Mouse (Mus musculus): ENCODE data around the gene Bfar. TPM values are rescaled to one million over a fixed set of nuclear protein-coding genes. Genes with fewer than 3 reads are reported as not detected.
"Not testable (repeated sequence)": the region's sequence is repeated elsewhere in the genome, so short reads cannot be mapped to it uniquely, and the experiment has no call there.

Gene Bfar
- 50.3 and 51.1 TPM in 2 replicates for polyA plus RNA-seq (2014; fragmentation: Nextera tagmentation; extraction: Ambion mirVana)

DNA sequence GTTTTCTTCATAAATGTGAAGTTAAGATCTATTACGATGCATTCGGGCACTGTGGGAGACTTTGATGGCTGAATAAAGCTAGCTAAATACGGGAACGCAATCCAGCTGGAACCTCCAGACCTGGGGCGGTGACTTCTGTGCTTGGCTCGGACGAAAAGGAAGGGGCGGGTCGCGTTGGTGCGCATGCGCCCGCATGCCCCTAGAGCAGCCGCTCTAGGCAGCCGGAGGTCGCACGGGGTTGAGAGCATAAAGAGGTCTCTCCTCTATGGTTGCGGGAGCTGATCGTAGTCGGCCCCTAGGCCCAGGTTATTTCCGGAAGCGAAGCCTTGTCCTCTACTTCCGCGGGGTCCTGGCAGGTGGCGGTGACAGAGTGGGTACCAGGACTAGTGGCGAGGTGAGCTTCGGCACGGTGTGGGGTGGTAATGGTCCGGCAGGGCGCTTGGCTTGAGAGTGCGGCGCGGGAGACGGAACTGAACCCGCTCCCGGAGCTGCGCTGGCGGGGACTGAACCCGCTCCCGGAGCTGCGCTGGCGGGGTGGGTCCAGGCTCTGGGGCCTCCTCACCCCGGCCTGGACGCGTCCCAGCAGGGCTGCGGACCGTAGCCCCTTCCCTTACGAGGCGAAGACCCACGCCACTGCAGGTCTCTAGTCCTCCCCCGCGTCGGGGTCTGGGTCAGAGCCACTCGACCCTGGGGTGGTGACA, at the start of gene Bfar, which contains the start of gene 3110001I22Rik:
Gene Bfar, plus strand, starts transcription at position 174 of the 701 bp plus-strand sequence.
Gene 3110001I22Rik, plus strand, starts transcription at position 245 of the 701 bp plus-strand sequence.
- Histone ChIP-seq H3K4me2 (replicated peaks; ENCODE audit: low read depth, low read length) (peak within 1 kb of the TSS; percentile 75), H3K27me3 (ENCODE audit: control insufficient read depth, insufficient read depth, low read length) (no peaks in the 10 kb centered on the region), H3K9ac (ENCODE audit: low read depth, low read length) (peak within 1 kb of the TSS; percentile 79), H3K4me3 (ENCODE audit: low read length) (peak within 1 kb of the TSS; percentile 97), H3K4me1 (ENCODE audit: control insufficient read depth, insufficient read depth, low read length) (peaks cover 6% of the 10 kb centered on the region; the same call in 1 of the 2 replicates), H3K27ac (ENCODE audit: low read depth, low read length) (peak within 1 kb of the TSS; percentile 88), H3K9me3 (ENCODE audit: control insufficient read depth, low read length) (no peaks in the 10 kb centered on the region), H3K36me3 (ENCODE audit: control insufficient read depth, insufficient read depth, low read length) (peaks cover 8% of the 10 kb centered on the region)
- under 1% methylated on average over 52 of the region's 54 CpGs for WGBS
- peak; percentile 92 for ATAC-seq (ENCODE audit: low FRiP score, low TSS enrichment)

DNA sequence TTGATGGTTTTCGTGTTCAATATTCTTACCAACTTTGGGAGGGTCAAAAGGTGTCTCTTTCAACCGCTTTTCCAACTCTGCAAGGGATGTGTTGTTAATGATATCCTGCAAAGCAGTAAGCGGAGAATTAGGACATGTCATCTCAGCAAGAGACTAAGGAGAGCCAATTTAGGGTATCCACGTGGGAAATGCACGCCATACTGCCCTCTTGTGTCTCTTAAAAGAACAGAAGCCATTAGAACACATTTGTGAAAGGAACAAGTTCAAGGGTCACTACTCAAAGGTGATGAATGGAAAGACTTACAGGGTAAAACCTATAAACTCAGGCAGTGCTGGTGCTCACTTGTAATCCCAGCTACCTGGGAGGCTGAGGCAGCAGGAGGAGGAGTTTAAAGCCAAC, 43.3 kb upstream of the Bfar start:
- H3K36me3 ChIP-seq (ENCODE audit: control insufficient read depth, insufficient read depth, low read length): peaks cover 27% of the 10 kb centered on the region
- H3K4me2 ChIP-seq (replicated peaks; ENCODE audit: low read depth, low read length): no peak overlapping the region
- no peak overlapping the region for H3K4me3 ChIP-seq (ENCODE audit: low read length)
- no peak overlapping the region for H3K27ac ChIP-seq (ENCODE audit: low read depth, low read length)
- H3K27me3 ChIP-seq (ENCODE audit: control insufficient read depth, insufficient read depth, low read length): no peaks in the 10 kb centered on the region
- no peaks in the 10 kb centered on the region for H3K4me1 ChIP-seq (ENCODE audit: control insufficient read depth, insufficient read depth, low read length)
- no peak for ATAC-seq (ENCODE audit: low FRiP score, low TSS enrichment)
- no peak overlapping the region for H3K9ac ChIP-seq (ENCODE audit: low read depth, low read length)
- 52% methylated on average over 5 of the region's 5 CpGs for WGBS
- no peaks in the 10 kb centered on the region for H3K9me3 ChIP-seq (ENCODE audit: control insufficient read depth, low read length)

DNA sequence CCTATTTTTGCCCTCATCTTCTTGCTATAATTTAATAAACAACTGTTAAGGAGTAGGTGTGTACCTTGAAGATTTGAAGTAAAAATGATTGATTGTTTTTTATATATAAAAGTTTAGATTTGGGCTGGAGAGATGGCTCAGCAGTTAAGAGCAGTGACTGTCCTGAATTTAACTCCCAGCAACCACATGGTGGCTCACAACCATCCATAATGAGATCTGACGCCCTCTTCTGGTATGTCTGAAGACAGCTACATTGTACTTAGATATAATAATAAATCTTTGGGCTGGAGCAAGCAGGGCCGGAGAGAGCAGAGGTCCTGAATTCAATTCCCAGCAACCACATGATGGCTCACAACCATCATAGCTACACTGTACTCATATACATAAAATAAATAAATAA, 33.5 kb upstream of the Bfar start:
- WGBS: 49% methylated on average over 2 of the region's 2 CpGs
- peaks cover 27% of the 10 kb centered on the region; the same call in 1 of the 2 replicates for H3K36me3 ChIP-seq (ENCODE audit: control insufficient read depth, insufficient read depth, low read length)

DNA sequence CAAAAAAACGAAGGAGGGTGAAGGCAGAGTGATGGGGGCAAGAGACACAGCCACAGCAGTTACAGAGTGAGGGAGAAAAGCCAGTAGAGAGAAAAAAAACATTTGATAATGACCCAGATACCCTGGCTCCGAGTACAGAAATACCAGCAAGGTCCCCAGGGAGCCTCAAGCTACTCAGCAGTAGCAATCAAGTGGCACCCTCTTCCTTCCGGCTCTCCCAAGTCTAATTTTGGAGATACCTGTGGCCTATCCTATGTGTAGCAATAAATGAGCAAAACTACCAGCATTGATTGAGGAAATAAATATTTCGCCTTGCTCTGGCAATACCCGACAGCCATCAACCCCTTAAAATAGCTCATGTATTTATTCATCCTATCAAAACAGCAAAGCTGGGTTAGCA, 32.1 kb upstream of the Bfar start:
- no peaks in the 10 kb centered on the region for H3K27me3 ChIP-seq (ENCODE audit: control insufficient read depth, insufficient read depth, low read length)
- no peak overlapping the region for H3K4me3 ChIP-seq (ENCODE audit: low read length)
- no peak overlapping the region for H3K4me2 ChIP-seq (replicated peaks; ENCODE audit: low read depth, low read length)
- no peak overlapping the region for H3K27ac ChIP-seq (ENCODE audit: low read depth, low read length)
- H3K9me3 ChIP-seq (ENCODE audit: control insufficient read depth, low read length): no peaks in the 10 kb centered on the region
- no peak overlapping the region for H3K9ac ChIP-seq (ENCODE audit: low read depth, low read length)
- no peak for ATAC-seq (ENCODE audit: low FRiP score, low TSS enrichment)
- WGBS: 85% methylated on average over 5 of the region's 5 CpGs
- peaks cover 23% of the 10 kb centered on the region; the same call in 1 of the 2 replicates for H3K36me3 ChIP-seq (ENCODE audit: control insufficient read depth, insufficient read depth, low read length)
- no peaks in the 10 kb centered on the region for H3K4me1 ChIP-seq (ENCODE audit: control insufficient read depth, insufficient read depth, low read length)

More for the DNA sequence above, 33.5 kb upstream of the Bfar start:
- not testable (repeated sequence) for H3K4me3 ChIP-seq (ENCODE audit: low read length); H3K27me3 ChIP-seq (ENCODE audit: control insufficient read depth, insufficient read depth, low read length); H3K9ac ChIP-seq (ENCODE audit: low read depth, low read length); H3K4me2 ChIP-seq (replicated peaks; ENCODE audit: low read depth, low read length); H3K9me3 ChIP-seq (ENCODE audit: control insufficient read depth, low read length); H3K27ac ChIP-seq (ENCODE audit: low read depth, low read length); ATAC-seq (ENCODE audit: low FRiP score, low TSS enrichment); H3K4me1 ChIP-seq (ENCODE audit: control insufficient read depth, insufficient read depth, low read length)

DNA sequence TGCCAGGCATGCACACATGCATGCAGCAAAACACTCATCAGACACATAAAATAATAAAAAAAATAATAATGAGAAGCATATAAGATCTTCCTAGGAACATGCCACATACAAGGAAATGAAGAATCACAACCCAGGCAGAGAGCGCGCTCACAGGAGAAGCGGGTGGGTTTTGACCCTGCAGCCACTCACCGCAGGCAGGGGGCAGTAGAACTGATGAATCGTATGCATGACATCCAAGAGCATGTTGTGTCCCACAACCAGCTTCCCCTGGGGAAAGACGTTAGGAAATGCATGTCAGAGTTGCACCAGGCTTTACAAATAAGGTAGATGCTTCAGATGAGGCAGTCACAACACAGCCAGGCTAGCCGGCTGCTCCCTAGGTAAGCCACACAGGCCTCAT, 31.6 kb upstream of the Bfar start:
- ATAC-seq (ENCODE audit: low FRiP score, low TSS enrichment): no peak
- peaks cover 21% of the 10 kb centered on the region; the same call in 1 of the 2 replicates for H3K36me3 ChIP-seq (ENCODE audit: control insufficient read depth, insufficient read depth, low read length)
- WGBS: 84% methylated on average over 7 of the region's 7 CpGs

DNA sequence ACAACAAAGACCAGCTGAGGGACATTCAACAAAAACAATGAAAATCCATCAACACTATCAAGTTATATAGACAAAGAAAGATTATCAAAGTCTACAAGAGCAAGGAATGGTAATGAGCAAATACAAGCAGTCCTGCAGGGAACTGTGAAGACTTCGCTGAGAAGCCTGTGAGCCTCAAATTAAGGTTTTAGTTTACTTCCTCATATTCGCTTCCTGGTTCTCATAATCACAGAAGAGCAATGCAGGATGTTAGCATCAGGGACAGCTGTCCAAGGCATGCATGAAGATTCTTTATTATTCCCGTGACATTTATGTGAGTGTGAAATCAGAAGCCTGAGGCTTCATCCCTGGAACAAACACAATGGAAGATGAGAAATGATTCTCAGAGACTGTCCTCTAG, 27.2 kb upstream of the Bfar start:
- ATAC-seq (ENCODE audit: low FRiP score, low TSS enrichment): no peak
- no peak overlapping the region for H3K4me3 ChIP-seq (ENCODE audit: low read length)
- 91% methylated on average over 3 of the region's 3 CpGs for WGBS

More for the DNA sequence above, 31.6 kb upstream of the Bfar start:
- no peaks in the 10 kb centered on the region for H3K27me3 ChIP-seq (ENCODE audit: control insufficient read depth, insufficient read depth, low read length)
- H3K9ac ChIP-seq (ENCODE audit: low read depth, low read length): no peak overlapping the region
- no peak overlapping the region for H3K4me3 ChIP-seq (ENCODE audit: low read length)
- no peak overlapping the region for H3K4me2 ChIP-seq (replicated peaks; ENCODE audit: low read depth, low read length)
- no peaks in the 10 kb centered on the region for H3K4me1 ChIP-seq (ENCODE audit: control insufficient read depth, insufficient read depth, low read length)
- H3K9me3 ChIP-seq (ENCODE audit: control insufficient read depth, low read length): no peaks in the 10 kb centered on the region
- H3K27ac ChIP-seq (ENCODE audit: low read depth, low read length): no peak overlapping the region

DNA sequence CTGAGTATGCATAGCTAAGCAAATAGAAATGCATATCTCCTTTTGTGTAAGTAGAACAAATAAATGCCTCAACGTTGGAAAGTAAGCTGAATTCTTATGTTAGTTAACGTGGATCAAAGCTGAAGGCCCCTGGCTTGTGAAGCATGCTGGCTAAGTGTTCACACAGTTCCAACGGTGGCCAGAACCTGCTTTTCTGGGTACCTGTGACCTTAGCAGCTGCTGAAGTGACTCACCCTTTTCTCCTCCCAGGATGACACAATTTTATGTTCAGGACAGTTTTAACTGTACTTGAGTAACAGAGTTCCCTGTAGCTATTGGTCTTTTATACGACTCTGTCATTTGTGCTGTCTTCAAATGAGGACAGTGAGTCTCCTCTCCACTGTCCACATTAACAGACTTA, 25.7 kb upstream of the Bfar start:
- Histone ChIP-seq H3K27ac (ENCODE audit: low read depth, low read length) (no peak overlapping the region), H3K27me3 (ENCODE audit: control insufficient read depth, insufficient read depth, low read length) (no peaks in the 10 kb centered on the region), H3K4me2 (replicated peaks; ENCODE audit: low read depth, low read length) (no peak overlapping the region), H3K9me3 (ENCODE audit: control insufficient read depth, low read length) (no peaks in the 10 kb centered on the region), H3K4me3 (ENCODE audit: low read length) (no peak overlapping the region), H3K9ac (ENCODE audit: low read depth, low read length) (no peak overlapping the region), H3K4me1 (ENCODE audit: control insufficient read depth, insufficient read depth, low read length) (no peaks in the 10 kb centered on the region), H3K36me3 (ENCODE audit: control insufficient read depth, insufficient read depth, low read length) (peaks cover 36% of the 10 kb centered on the region)
- WGBS: 94% methylated on average over 4 of the region's 4 CpGs
- ATAC-seq (ENCODE audit: low FRiP score, low TSS enrichment): no peak

More for the DNA sequence above, 27.2 kb upstream of the Bfar start:
- Histone ChIP-seq H3K4me1 (ENCODE audit: control insufficient read depth, insufficient read depth, low read length) (no peaks in the 10 kb centered on the region), H3K27me3 (ENCODE audit: control insufficient read depth, insufficient read depth, low read length) (no peaks in the 10 kb centered on the region), H3K27ac (ENCODE audit: low read depth, low read length) (no peak overlapping the region), H3K4me2 (replicated peaks; ENCODE audit: low read depth, low read length) (no peak overlapping the region), H3K9me3 (ENCODE audit: control insufficient read depth, low read length) (no peaks in the 10 kb centered on the region), H3K9ac (ENCODE audit: low read depth, low read length) (no peak overlapping the region), H3K36me3 (ENCODE audit: control insufficient read depth, insufficient read depth, low read length) (peaks cover 27% of the 10 kb centered on the region; the same call in 1 of the 2 replicates)

DNA sequence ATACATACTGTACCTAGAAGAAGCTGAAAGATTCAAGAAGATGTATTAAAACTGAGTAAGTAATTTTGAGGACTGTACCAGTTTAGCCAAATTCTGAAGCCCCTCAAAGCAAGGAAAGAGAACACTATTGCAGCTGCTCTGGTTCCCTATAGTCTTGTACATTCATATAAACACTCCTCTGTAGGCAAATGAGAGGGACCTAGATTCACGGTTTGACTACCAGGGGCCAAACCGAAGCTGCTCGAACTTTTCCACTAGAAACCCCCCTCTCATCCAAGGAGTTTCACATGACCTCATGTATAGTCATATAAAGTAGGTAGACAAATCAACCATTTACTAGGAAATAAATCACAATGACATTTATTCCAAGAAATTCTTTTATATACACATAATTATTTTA, 12.8 kb upstream of the Bfar start:
- WGBS: 93% methylated on average over 3 of the region's 3 CpGs
- no peak for ATAC-seq (ENCODE audit: low FRiP score, low TSS enrichment)
- Histone ChIP-seq H3K27me3 (ENCODE audit: control insufficient read depth, insufficient read depth, low read length) (no peaks in the 10 kb centered on the region), H3K9me3 (ENCODE audit: control insufficient read depth, low read length) (no peaks in the 10 kb centered on the region), H3K4me3 (ENCODE audit: low read length) (no peak overlapping the region), H3K27ac (ENCODE audit: low read depth, low read length) (no peak overlapping the region), H3K9ac (ENCODE audit: low read depth, low read length) (no peak overlapping the region), H3K4me2 (replicated peaks; ENCODE audit: low read depth, low read length) (no peak overlapping the region), H3K36me3 (ENCODE audit: control insufficient read depth, insufficient read depth, low read length) (peaks cover 36% of the 10 kb centered on the region), H3K4me1 (ENCODE audit: control insufficient read depth, insufficient read depth, low read length) (no peaks in the 10 kb centered on the region)

DNA sequence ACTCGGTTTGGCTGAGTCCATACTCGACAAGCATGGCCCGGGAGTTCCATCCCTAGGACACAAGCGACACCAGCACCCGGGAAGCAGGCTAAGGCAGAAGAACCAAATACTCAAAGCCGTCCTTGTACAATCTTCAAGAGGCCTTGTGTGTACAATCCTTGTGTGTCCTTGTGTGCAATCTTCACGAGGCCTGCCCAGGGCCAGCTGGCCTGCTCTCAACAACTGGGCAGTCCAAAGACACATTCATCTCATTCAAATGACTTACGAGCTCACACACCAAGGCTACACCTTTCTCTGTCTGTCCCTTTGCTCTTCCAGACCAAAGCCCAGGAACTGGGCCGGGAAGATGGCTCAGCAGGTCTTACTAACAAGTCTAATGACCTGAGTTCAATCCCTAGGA, 10.9 kb upstream of the Bfar start:
- H3K36me3 ChIP-seq (ENCODE audit: control insufficient read depth, insufficient read depth, low read length): peaks cover 31% of the 10 kb centered on the region
- no peak overlapping the region for H3K4me3 ChIP-seq (ENCODE audit: low read length)
- no peak overlapping the region for H3K4me2 ChIP-seq (replicated peaks; ENCODE audit: low read depth, low read length)
- H3K9ac ChIP-seq (ENCODE audit: low read depth, low read length): no peak overlapping the region
- H3K27ac ChIP-seq (ENCODE audit: low read depth, low read length): no peak overlapping the region
- H3K9me3 ChIP-seq (ENCODE audit: control insufficient read depth, low read length): no peaks in the 10 kb centered on the region
- no peaks in the 10 kb centered on the region for H3K4me1 ChIP-seq (ENCODE audit: control insufficient read depth, insufficient read depth, low read length)
- WGBS: 92% methylated on average over 9 of the region's 9 CpGs
- ATAC-seq (ENCODE audit: low FRiP score, low TSS enrichment): no peak
- no peaks in the 10 kb centered on the region for H3K27me3 ChIP-seq (ENCODE audit: control insufficient read depth, insufficient read depth, low read length)
